Mouse (Mus musculus) WW6 (cell line): ENCODE data around the gene Drc1.

ENCODE experiments used
- DNase-seq: peaks from one replicate; pipeline ENCODE4 v3.0.0-alpha.2; 2013; ENCODE audit warnings: low read depth, low spot score

The Drc1 gene

GRCm38 (mm10) chr5:30285944-30286799, 5.0 kb downstream of the Drc1 start:
- no peak for DNase-seq

DNA sequence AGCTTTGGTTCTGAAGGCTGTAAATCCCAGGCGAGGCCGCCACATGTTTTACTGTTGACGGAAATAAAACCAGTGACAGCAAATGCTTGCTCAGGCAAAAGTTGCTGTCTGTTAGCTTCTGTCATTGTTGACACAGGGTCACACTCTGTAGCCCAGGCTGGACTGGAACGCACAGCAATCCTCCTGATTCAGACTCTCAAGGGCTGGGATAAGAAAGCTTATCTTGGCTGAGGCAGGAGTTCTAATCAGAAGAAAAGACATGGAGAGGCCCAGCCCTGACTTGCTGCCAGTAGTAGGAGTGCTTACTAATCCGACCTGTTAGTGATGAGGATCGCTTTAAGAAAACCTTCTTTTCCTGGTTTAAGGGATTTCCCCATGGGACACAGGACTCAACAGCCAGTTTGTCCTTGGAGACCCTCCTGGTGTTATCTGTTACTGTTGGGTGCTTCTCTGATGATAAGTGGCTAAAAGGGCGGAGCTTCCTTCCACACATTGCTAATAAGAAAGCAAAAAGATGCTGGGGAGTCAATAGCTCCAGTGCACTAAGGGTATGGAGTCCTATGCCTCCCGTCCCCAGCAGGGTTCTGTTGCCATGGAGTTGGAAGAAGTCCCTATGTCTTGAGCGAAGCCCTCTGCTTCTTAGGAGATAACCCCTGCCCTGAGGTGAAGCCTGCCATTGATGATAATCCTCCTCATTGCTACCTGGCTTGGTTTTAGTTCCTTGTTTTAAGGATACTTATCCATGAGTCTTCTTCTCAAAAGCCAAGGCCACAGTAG, 6.1 kb downstream of the Drc1 start:
- DNase-seq = no peak

DNA sequence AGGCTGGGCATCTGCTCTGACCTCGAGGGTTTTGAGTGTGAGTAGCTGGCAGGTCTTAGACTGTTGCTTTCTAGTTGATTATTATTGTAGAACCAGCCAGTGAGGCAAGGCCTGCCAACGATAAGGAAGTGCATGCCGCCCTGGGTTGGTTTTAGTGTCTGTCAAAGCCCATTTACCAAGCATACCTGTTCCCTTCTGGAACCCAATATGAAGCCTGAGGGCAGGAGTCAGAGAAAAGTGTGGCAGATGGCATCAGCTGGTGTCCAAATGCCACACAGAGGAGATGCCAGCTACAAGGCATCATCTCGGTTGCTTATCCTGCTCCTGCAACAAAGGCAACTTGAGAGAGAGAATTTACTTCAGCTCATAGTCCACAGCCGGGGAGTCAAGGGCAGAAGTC, 59.6 kb downstream of the Drc1 start:
- DNase-seq = no peak

DNA sequence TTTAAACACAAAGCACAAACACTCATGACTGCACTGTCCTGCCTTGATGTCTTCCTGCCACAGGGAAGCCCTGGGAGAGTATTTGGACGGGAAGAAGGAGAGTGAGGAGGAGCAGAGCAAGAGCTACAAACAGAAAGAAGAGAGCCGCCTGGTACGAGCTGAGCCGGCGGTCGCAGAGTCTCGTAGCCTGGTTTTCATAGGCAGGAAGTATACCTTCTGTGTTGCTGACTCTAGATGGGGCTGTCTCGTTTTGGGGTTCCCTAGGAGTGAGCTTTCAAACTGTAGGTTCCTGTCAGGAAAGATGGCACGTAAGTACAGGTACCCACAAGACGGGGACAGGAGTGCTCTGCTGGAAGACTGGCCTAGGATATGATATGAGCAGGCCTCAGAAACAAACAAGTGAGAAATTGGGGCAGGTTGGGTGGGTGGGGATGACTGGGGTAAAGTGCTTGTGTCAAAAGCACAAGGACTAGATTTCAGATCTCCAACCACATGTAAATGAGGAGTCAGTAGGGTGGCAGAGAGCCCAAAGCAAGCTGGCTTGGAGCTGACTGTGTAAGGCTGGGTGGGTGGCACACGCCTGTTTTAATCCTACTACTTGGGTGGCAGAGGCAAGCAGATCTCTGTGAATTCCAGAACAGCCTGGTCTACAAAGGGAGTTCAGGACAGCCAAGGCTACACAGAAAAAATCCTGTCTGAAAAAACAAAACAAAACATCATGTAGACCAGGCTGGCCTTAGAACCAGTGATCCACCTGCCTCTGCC, 60.6 kb downstream of the Drc1 start:
- no peak for DNase-seq

- no peak for DNase-seq
Observed at GRCm38 (mm10) chr5:30342601-30343015, 61.4 kb downstream of the Drc1 start.

- DNase-seq = peak; percentile 46
Observed at GRCm38 (mm10) chr5:30343107-30343506, 61.9 kb downstream of the Drc1 start.

GRCm38 (mm10) chr5:30343886-30344285, 62.7 kb downstream of the Drc1 start:
- no peak for DNase-seq

- DNase-seq = no peak
Observed at GRCm38 (mm10) chr5:30353605-30354004, 72.4 kb downstream of the Drc1 start.

- no peak for DNase-seq
Observed at GRCm38 (mm10) chr5:30355114-30355513, 73.9 kb downstream of the Drc1 start.

DNA sequence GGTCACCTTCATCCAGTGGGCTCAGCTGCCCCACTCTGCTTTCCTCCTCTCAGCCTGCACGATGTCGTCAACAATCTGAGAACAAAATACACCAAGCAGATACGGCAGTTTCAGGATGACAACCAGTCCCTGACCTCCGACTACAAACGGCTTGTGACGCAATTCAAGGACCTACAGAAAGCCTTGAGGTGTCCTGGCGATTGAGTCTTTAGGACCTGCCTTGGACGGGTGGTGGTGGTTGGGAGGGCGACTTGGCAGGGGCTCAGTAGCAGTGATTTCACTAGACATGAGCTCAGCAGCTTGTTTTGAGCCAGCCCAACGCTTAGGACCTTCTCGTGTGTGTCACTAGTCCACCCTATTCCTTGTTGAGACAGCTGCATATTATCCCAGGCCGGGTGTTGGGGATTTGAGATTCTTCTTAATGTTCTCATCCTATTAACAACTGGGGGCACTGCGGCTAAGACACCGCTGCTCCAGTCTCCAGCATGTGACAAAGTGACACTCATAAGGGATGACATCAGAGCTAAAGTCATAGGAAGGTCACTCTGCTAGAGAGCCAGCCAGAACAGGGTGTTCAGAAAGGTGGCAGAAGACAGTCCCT, 74.5 kb downstream of the Drc1 start:
- no peak for DNase-seq

DNA sequence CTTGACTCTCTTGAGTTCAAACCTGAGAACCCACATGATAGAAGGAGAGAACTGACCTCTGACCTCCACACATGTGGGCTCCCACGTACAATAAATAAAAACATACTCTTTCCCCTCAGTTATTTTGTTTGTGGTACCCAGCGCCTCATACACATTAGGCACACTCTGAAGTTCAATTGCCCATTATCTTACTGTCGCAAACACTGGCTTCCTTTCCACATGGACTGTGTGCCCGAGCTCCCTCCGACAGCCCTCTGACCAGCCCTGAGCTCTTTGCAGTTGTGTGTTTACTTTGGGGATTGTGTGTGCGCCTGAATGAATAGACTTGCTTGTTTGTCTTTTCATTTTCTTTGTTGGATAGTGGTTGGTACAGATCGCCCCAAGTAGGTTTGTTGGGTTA, 75.5 kb downstream of the Drc1 start:
- DNase-seq = no peak

- DNase-seq = no peak
Observed at GRCm38 (mm10) chr5:30358436-30359099, 77.4 kb downstream of the Drc1 start.

GRCm38 (mm10) chr5:30367405-30367804, 86.2 kb downstream of the Drc1 start:
- no peak for DNase-seq

DNA sequence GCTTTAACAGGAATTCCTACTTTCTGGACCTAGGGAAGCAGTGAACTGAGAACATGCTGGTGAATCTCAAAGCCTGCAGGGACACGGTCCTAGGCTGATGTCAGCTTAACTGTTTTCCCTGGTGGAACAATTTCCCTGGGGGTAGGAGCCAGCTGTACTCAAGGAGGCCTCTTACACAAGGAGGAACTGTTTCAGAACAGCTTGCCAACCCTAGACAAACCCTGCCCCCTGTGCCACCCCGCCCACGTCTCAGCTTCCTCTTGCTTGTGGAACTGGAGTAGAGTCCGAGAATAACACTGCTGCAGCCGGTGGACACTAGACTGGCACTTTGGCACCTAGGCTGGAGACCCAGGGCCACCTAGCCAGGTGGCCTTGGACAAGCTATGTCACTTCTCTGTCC, 88.2 kb downstream of the Drc1 start:
- no peak for DNase-seq

GRCm38 (mm10) chr5:30382876-30383275, 101.7 kb downstream of the Drc1 start:
- DNase-seq = no peak

- DNase-seq = no peak
Observed at GRCm38 (mm10) chr5:30387726-30388125, 106.5 kb downstream of the Drc1 start.

DNA sequence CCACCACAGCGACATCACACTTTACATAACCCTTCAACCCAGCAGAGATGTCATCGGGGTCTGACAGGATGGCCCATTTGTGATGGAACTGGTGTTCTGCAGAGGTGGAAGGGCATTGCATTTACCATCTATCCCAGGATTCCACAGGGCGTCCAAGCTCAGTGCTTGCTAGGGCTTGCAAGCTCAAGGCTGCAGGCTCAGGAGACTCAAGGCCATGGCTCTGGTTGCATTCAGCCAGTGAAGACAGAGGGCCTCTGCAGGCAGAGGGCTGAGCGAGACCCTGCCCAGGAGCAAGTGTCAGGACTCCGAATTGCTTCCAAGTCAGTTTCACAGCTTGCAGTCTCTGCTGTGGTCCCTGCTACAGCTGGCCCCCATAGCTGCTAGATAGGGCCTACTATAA, 108.6 kb downstream of the Drc1 start:
- no peak for DNase-seq

- peak; percentile 57 for DNase-seq
Observed at GRCm38 (mm10) chr5:30391473-30391872, 110.3 kb downstream of the Drc1 start.

GRCm38 (mm10) chr5:30400521-30400920, 119.3 kb downstream of the Drc1 start:
- DNase-seq = no peak

DNA sequence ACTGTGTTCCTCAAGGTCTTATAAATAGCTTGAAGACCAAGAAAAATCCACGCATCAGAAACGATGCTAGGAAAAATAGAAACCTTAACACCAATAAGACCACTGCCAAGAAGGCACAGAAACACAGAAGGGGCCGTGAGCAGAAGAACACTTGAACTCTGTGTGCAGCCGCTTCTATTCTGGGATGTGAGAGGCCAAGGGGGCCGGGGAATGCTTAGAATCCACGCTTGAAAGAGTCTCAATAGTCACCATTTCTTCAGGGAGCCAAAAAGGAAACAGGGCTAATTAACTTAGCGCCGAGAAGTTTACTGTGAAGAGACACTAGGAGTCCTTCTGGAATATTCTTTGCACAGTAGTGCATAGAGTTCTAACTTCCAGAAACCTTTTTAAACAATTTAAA, 120.0 kb downstream of the Drc1 start:
- no peak for DNase-seq

- DNase-seq = no peak
Observed at GRCm38 (mm10) chr5:30406876-30407275, 125.7 kb downstream of the Drc1 start.
